ENCODE assay signal across 8 mouse cellular contexts in genomic region chr3:146327537-146328255, GRCm38 (mm10).
DNase-seq lines count a peak whose midpoint lies in the region; ATAC-seq and TF ChIP-seq lines count a peak whose summit lies in the region.

No protein-coding gene starts in this region.

- H3K4me2 ChIP-seq in forebrain, postnatal 0 days (ENCODE audit: low read depth) = peak overlapping the region; percentile 50
- peak overlapping the region; percentile 50 for H3K4me2 ChIP-seq in hindbrain, embryonic 13.5 days

- TF ChIP-seq POLR2A in cerebellum, adult 2 months (IDR thresholded peaks at IDR 0.05; ENCODE audit: borderline replicate concordance, insufficient read depth, low read length) = no peak

- H3K27me3 ChIP-seq in cerebellum, adult 2 months (ENCODE audit: control insufficient read depth, insufficient read depth, low read length) = no peaks in the 10 kb centered on the region
- H3K27me3 ChIP-seq in forebrain, postnatal 0 days (ENCODE audit: insufficient read depth, low read length) = no peaks in the 10 kb centered on the region; the same call in 1 of the 2 replicates
- peaks cover 27% of the 10 kb centered on the region for H3K27me3 ChIP-seq in hindbrain, embryonic 13.5 days

- no peak overlapping the region for H3K27ac ChIP-seq in cerebellum, adult 2 months (ENCODE audit: insufficient read depth, low read length)
- peak overlapping the region; percentile 78 for H3K27ac ChIP-seq in forebrain, postnatal 0 days (ENCODE audit: low read depth, low read length)
- peak overlapping the region; percentile 89 for H3K27ac ChIP-seq in hindbrain, embryonic 13.5 days

- no peaks in the 10 kb centered on the region for H3K4me1 ChIP-seq in cerebellum, adult 2 months (ENCODE audit: control insufficient read depth, insufficient read depth, low read length)
- peaks cover 8% of the 10 kb centered on the region; the same call in 1 of the 2 replicates for H3K4me1 ChIP-seq in forebrain, postnatal 0 days (ENCODE audit: insufficient read depth)
- H3K4me1 ChIP-seq in hindbrain, embryonic 13.5 days (replicated peaks) = peaks cover 24% of the 10 kb centered on the region

- TF ChIP-seq CTCF in cerebellum, adult 2 months (IDR thresholded peaks at IDR 0.05; ENCODE audit: borderline replicate concordance, insufficient read depth, low read depth, low read length) = peak; percentile 54; the same call in 1 of the 2 replicates
- peak; percentile 90 for TF ChIP-seq CTCF in forebrain, postnatal 0 days (IDR thresholded peaks at IDR 0.05; ENCODE audit: low read depth)

- H3K36me3 ChIP-seq in forebrain, postnatal 0 days (ENCODE audit: insufficient read depth) = no peaks in the 10 kb centered on the region
- H3K36me3 ChIP-seq in hindbrain, embryonic 13.5 days = no peaks in the 10 kb centered on the region

- peak overlapping the region; percentile 47 for H3K4me3 ChIP-seq in cerebellum, adult 2 months (replicated peaks; ENCODE audit: insufficient read depth, low read depth, low read length)
- H3K4me3 ChIP-seq in forebrain, postnatal 0 days (ENCODE audit: low read depth, low read length) = peak overlapping the region; percentile 22
- peak overlapping the region; percentile 29 for H3K4me3 ChIP-seq in hindbrain, embryonic 13.5 days

- peak; percentile 96 for ATAC-seq in forebrain, postnatal 0 days
- ATAC-seq in hindbrain, embryonic 13.5 days (ENCODE audit: low FRiP score) = peak; percentile 88

- H3K9me3 ChIP-seq in forebrain, postnatal 0 days (ENCODE audit: low read length) = no peaks in the 10 kb centered on the region
- H3K9me3 ChIP-seq in hindbrain, embryonic 13.5 days = no peaks in the 10 kb centered on the region

- WGBS in cerebellum, adult 2 months = 2% methylated on average over 13 of the region's 13 CpGs
- under 1% methylated on average over 13 of the region's 13 CpGs for WGBS in forebrain, postnatal 0 days
- under 1% methylated on average over 13 of the region's 13 CpGs for WGBS in hindbrain, embryonic 13.5 days

- DNase-seq in NIH3T3 (ENCODE audit: low read depth) = peak; percentile 85
- DNase-seq in cerebellum, adult 2 months = peak; percentile 59 to 70
- DNase-seq in forebrain, postnatal 0 days = peak; percentile 94
- peak; percentile 73 to 90 for DNase-seq in layer of hippocampus, postnatal 14 days (ENCODE audit: low spot score in 2 of 2)
- peak; percentile 82 for DNase-seq in lung, postnatal 10 days
- DNase-seq in ovary, postnatal 14 days (ENCODE audit: low spot score) = peak; percentile 68
- peak; percentile 39 for DNase-seq in thymus, postnatal 4 days

- H3K9ac ChIP-seq in forebrain, postnatal 0 days = peak overlapping the region; percentile 65
- peak overlapping the region; percentile 70 for H3K9ac ChIP-seq in hindbrain, embryonic 13.5 days

Comparison
In these comparisons a context has a peak if more than half of its experiments do, and no peak if none do; other contexts are left out.
1. DNase-seq: peak in every context shown above with its lines; median percentile 94 in forebrain, postnatal 0 days; 85 in NIH3T3; 82 in lung, postnatal 10 days; 82 in layer of hippocampus, postnatal 14 days; 68 in ovary, postnatal 14 days; 64 in cerebellum, adult 2 months; 39 in thymus, postnatal 4 days.